Mouse (Mus musculus) layer of hippocampus, adult 9-10 months (tissue): ENCODE data around the gene Irak1.

Source experiments
- DNase-seq: peaks from one replicate; pipeline ENCODE4 v3.0.0; 2022; ENCODE audit warnings: low spot score

The Irak1 gene

DNA sequence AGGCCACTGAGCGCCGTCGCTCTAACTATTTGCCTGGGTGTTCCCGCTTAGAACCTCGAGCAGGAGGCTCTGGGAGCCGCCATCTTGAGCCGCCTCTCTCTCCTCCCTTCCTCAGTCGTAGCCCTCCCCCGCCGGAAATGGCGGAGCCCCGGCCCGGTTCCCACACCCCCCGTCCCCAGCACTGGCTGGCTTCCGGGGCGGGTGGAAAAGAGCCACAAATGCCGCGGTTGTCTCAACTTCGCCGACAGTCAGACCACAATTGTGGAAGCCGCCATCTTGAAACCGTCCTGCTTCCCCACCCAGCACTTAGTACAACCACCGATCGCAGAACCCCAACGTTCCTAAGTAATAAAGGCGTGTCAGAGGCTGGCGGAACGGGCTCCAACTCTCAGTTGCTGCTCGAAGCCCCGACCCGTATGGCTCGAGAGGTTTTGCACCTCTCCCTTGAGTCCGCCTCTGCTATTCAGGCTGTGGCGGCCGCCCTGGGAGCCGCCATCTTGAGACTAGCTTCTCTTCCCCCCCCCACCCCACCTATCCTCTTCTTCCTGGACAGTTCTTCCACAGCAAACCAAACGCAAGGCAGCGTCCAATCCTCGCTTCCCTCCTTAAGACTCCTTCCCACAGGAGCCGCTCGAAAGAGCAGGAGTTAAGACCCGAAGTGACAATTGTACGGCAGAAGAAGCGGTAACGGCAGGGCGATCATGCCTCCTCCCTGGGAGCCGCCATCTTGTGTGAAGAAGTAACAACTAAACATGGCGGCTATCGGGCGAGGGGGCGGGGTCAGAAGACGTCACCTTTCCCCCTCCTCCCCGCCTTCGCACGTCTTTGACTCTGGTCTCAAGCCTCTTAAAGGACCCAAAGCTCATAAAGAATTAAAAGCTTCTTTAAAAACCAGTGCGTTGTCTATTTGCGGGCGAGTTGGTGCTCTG lies 57.2 kb downstream of the Irak1 start, which contains the start of gene Hcfc1:
Gene Hcfc1 (minus strand): TSS at position 110 of the 929 bp plus-strand sequence.
- DNase-seq: peak; percentile 73

DNA sequence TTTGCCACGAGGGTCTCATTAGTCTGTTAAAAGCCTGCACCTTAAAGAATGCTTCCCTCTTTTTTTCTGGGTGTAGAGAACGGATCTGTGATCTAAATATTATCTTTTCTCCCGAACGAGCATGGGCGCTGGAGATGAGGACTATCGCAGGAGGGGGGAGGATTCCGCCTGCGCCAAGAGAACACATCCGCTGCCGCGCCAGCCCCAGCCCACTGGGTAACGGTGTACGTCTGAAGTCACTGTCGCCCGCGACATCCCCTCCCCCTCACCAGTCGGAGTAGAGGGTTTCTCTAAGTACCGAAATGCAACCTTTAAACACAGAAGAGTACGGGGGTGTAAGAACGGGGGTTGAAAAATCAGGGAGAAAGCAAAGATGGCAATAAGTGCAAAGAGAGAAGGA lies 58.4 kb downstream of the Irak1 start:
- peak; percentile 30 for DNase-seq

- no peak for DNase-seq
These were observed 59.4 kb downstream of the Irak1 start for GRCm38 (mm10) chrX:73964363-73964762.
